Mouse (Mus musculus) embryonic fibroblast, embryonic 13.5 days (primary cell): ENCODE measurements at regions not wholly inside any gene's neighbourhood (a gene's known extent, or its start where the extent isn't known, plus 50 kb on each side); places are given as distances from the start of the nearest gene placed in this dataset.

Experiments
- CTCF ChIP-seq: IDR thresholded peaks from 2 replicates; pipeline ENCODE4 v1.5.1; 2011; ENCODE audit warnings: mild to moderate bottlenecking, control low read depth, low read length, moderate library complexity, borderline replicate concordance; ENCODE audit not compliant: insufficient read depth
- POLR2A ChIP-seq: IDR thresholded peaks from 2 replicates; pipeline ENCODE4 v1.6.1; 2011; ENCODE audit warnings: low read depth, mild to moderate bottlenecking, control low read depth, low read length, moderate library complexity

DNA sequence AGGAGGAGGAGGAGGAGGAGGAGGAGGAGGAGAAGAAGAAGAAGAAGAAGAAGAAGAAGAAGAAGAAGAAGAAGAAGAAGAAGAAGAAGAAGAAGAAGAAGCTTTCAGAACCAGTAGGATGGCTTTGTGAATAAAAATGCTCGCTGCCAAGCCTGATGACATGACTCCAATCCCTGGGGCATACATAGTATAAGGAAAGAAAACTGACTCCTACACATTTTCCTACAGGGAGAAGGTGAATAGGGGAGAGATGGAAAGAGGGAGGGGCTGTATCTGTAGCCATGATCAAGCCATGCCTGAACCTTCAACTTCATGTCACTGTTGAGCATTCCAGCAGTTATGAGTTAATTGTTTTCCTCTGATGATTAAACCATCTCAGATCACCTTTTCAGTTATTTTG, 460.2 kb upstream of the Gm10131 start:
- TF ChIP-seq CTCF (no peak), POLR2A (no peak)
